Mouse (Mus musculus) liver, embryonic 14.5 days (tissue): ENCODE data around the gene S100a4.

Experiments used
- CTCF ChIP-seq: IDR thresholded peaks from 2 replicates; pipeline ENCODE4 v1.5.1; 2016; ENCODE audit warnings: antibody characterized with exemption, low read depth, control low read depth
- EP300 ChIP-seq: IDR thresholded peaks from 2 replicates; pipeline ENCODE4 v1.6.1; 2016; ENCODE audit warnings: antibody characterized with exemption, low read depth

DNA sequence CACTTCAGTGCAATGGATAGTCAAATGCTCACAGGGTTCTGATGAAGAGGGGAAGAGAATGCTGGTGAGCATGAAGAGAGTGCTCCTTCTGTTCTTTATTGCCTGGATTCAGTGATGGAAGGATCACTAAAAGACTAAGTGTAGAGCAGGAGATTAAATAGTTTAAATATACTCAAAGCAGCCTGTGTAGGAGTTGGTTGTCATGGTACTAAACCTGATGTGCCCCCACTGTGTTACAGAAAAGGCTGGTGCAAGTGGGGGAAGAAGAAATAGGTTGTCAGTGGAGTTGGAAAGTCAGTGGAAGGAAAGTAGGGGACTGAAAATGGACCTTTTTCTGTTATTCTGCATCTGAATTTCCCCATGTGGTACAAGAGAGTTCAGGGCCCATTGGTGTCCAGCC, 45.4 kb downstream of the S100a4 start:
- TF ChIP-seq CTCF, result no peak
- TF ChIP-seq EP300, result no peak
